Mouse (Mus musculus): ENCODE measurements around the gene Sik2. TPM values are rescaled to one million over a fixed set of nuclear protein-coding genes. Genes with fewer than 3 reads are reported as not detected.

Gene Sik2
- polyA plus RNA-seq, 1 experiment from 2014 or later = 14.3 TPM

- H3K27me3 ChIP-seq (replicated peaks) = no peaks in the 10 kb centered on the region
- WGBS = 80% methylated on average over 3 of the region's 3 CpGs
- H3K9ac ChIP-seq = no peak overlapping the region
- H3K4me2 ChIP-seq (replicated peaks) = no peak overlapping the region
- H3K27ac ChIP-seq = no peak overlapping the region
- no peak overlapping the region for H3K4me3 ChIP-seq
- H3K9me3 ChIP-seq = no peaks in the 10 kb centered on the region
- H3K36me3 ChIP-seq = no peaks in the 10 kb centered on the region
- ATAC-seq (ENCODE audit: low FRiP score, low read depth) = no peak
- H3K4me1 ChIP-seq = no peaks in the 10 kb centered on the region
Observed at GRCm38 (mm10) chr9:51020351-51020750, 11.5 kb upstream of the Sik2 start.

GRCm38 (mm10) chr9:51019670-51020069 is 10.8 kb upstream of the Sik2 start:
- no peak overlapping the region for H3K4me3 ChIP-seq
- ATAC-seq (ENCODE audit: low FRiP score, low read depth) = no peak
- H3K27me3 ChIP-seq (replicated peaks) = no peaks in the 10 kb centered on the region
- no peak overlapping the region for H3K27ac ChIP-seq
- 84% methylated on average over 7 of the region's 7 CpGs for WGBS
- H3K9me3 ChIP-seq = no peaks in the 10 kb centered on the region
- no peak overlapping the region for H3K4me2 ChIP-seq (replicated peaks)
- no peak overlapping the region for H3K9ac ChIP-seq
- no peaks in the 10 kb centered on the region for H3K36me3 ChIP-seq
- H3K4me1 ChIP-seq = no peaks in the 10 kb centered on the region

DNA sequence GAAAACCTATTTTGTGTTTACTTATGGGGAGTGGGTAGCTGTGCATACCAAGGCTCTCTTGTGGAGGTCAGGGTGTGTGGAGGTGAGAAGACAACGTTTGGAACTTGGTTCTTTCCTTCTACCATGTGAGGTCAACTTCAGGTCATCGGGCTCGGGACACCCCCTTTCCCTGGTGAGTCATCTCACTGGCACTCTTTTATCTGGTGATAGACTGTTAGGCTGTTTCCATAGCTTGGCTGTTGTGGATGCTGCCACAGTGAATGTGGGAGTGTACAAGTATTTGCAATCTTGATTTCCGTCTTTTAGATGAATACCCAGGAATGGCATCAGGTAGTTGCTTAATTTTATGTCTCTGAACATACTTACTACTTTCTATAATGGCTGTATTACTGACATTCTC is 6.9 kb upstream of the Sik2 start:
- Histone ChIP-seq H3K4me2 (replicated peaks) (no peak overlapping the region), H3K27me3 (replicated peaks) (no peaks in the 10 kb centered on the region; the same call in 1 of the 2 replicates)

DNA sequence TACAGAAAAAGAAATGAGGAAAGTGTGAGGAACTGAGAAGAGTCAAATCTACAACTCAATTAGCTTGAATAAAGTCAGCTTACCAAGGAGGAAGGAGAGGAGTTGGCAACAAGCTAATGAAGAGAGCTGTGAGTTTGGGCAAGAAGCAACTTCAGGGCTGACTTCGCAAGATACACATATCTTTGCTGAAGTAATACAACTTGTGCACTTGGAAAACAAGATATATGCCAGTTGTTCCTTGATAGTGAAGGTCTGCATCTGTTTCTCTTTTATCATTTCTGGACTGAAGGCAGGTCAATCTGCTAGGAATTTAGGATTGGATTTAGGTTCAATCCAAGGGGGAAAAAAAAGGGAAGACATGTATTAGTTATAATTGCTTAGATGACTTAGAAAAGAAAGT is 4.8 kb upstream of the Sik2 start:
- no peaks in the 10 kb centered on the region for H3K9me3 ChIP-seq

More for the DNA sequence above, 6.9 kb upstream of the Sik2 start:
- Histone ChIP-seq H3K4me3 (no peak overlapping the region), H3K36me3 (no peaks in the 10 kb centered on the region), H3K4me1 (no peaks in the 10 kb centered on the region), H3K9me3 (no peaks in the 10 kb centered on the region), H3K9ac (no peak overlapping the region), H3K27ac (no peak overlapping the region)
- 54% methylated on average over 4 of the region's 4 CpGs for WGBS
- no peak for ATAC-seq (ENCODE audit: low FRiP score, low read depth)

DNA sequence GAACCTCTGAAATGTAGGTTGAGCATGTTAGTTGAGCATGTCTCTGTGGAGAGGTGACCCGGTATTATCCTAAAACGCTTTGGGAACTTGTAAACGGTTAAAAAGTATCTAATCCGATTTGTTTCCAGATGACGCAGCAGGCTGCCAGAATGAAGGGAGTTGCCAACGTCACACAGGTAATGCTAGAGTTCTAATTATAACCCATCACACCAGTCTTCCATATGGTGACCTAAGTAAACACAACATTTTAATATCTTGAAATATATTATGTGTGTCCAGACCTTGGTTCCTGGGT is 730 bp upstream of the Sik2 start:
- H3K4me3 ChIP-seq = peak overlapping the region; percentile 90; the same call in 1 of the 2 replicates
- no peaks in the 10 kb centered on the region for H3K9me3 ChIP-seq
- no peak overlapping the region for H3K9ac ChIP-seq
- 5% methylated on average over 6 of the region's 6 CpGs for WGBS
- H3K27ac ChIP-seq = no peak overlapping the region
- H3K4me1 ChIP-seq = peaks cover 7% of the 10 kb centered on the region
- peak overlapping the region; percentile 86 for H3K4me2 ChIP-seq (replicated peaks)
- no peaks in the 10 kb centered on the region; the same call in 1 of the 2 replicates for H3K27me3 ChIP-seq (replicated peaks)
- no peak for ATAC-seq (ENCODE audit: low FRiP score, low read depth)
- no peaks in the 10 kb centered on the region for H3K36me3 ChIP-seq

More for the DNA sequence above, 4.8 kb upstream of the Sik2 start:
- ATAC-seq (ENCODE audit: low FRiP score, low read depth) = no peak
- H3K4me2 ChIP-seq (replicated peaks) = no peak overlapping the region
- H3K27ac ChIP-seq = no peak overlapping the region
- H3K9ac ChIP-seq = no peak overlapping the region
- no peak overlapping the region for H3K4me3 ChIP-seq
- 89% methylated on average over 1 of the region's 1 CpGs for WGBS
- peaks cover 3% of the 10 kb centered on the region; the same call in 1 of the 2 replicates for H3K4me1 ChIP-seq
- no peaks in the 10 kb centered on the region for H3K36me3 ChIP-seq
- H3K27me3 ChIP-seq (replicated peaks) = no peaks in the 10 kb centered on the region; the same call in 1 of the 2 replicates

- Histone ChIP-seq H3K4me3 (peak overlapping the region; percentile 90), H3K4me1 (peaks cover 7% of the 10 kb centered on the region), H3K9ac (peak overlapping the region; percentile 80), H3K9me3 (no peaks in the 10 kb centered on the region), H3K27me3 (replicated peaks) (no peaks in the 10 kb centered on the region; the same call in 1 of the 2 replicates), H3K27ac (peak overlapping the region; percentile 38), H3K36me3 (no peaks in the 10 kb centered on the region), H3K4me2 (replicated peaks) (peak overlapping the region; percentile 86)
- under 1% methylated on average over 59 of the region's 65 CpGs for WGBS
- ATAC-seq (ENCODE audit: low FRiP score, low read depth) = peak; percentile 80
Observed at GRCm38 (mm10) chr9:51008068-51008840, 619 bp downstream of the Sik2 start.

GRCm38 (mm10) chr9:51007726-51008067 is 1.2 kb downstream of the Sik2 start:
- H3K9me3 ChIP-seq = no peaks in the 10 kb centered on the region
- H3K4me3 ChIP-seq = peak overlapping the region; percentile 90
- no peak overlapping the region for H3K27ac ChIP-seq
- H3K36me3 ChIP-seq = no peaks in the 10 kb centered on the region
- no peak for ATAC-seq (ENCODE audit: low FRiP score, low read depth)
- no peaks in the 10 kb centered on the region; the same call in 1 of the 2 replicates for H3K27me3 ChIP-seq (replicated peaks)
- peak overlapping the region; percentile 86 for H3K4me2 ChIP-seq (replicated peaks)
- 14% methylated on average over 10 of the region's 10 CpGs for WGBS
- H3K4me1 ChIP-seq = peaks cover 7% of the 10 kb centered on the region
- peak overlapping the region; percentile 80 for H3K9ac ChIP-seq

- Histone ChIP-seq H3K9ac (no peak overlapping the region), H3K4me3 (no peak overlapping the region), H3K4me2 (replicated peaks) (0 out of 2 replicates have a peak overlapping the region, but pooled peaks have one; percentile 86), H3K4me1 (peaks cover 7% of the 10 kb centered on the region), H3K27me3 (replicated peaks) (no peaks in the 10 kb centered on the region; the same call in 1 of the 2 replicates), H3K9me3 (no peaks in the 10 kb centered on the region), H3K27ac (no peak overlapping the region), H3K36me3 (no peaks in the 10 kb centered on the region)
- WGBS = 9% methylated on average over 4 of the region's 4 CpGs
- no peak for ATAC-seq (ENCODE audit: low FRiP score, low read depth)
Observed at GRCm38 (mm10) chr9:51006846-51007245, 2.0 kb downstream of the Sik2 start.

- no peaks in the 10 kb centered on the region for H3K36me3 ChIP-seq
- H3K4me1 ChIP-seq = peaks cover 4% of the 10 kb centered on the region
- H3K4me3 ChIP-seq = no peak overlapping the region
- no peaks in the 10 kb centered on the region for H3K9me3 ChIP-seq
- ATAC-seq (ENCODE audit: low FRiP score, low read depth) = no peak
- H3K4me2 ChIP-seq (replicated peaks) = no peak overlapping the region
- H3K27me3 ChIP-seq (replicated peaks) = no peaks in the 10 kb centered on the region
- WGBS = 95% methylated on average over 1 of the region's 1 CpGs
- H3K9ac ChIP-seq = no peak overlapping the region
- H3K27ac ChIP-seq = no peak overlapping the region
Observed at GRCm38 (mm10) chr9:51004062-51004461, 4.8 kb downstream of the Sik2 start.

DNA sequence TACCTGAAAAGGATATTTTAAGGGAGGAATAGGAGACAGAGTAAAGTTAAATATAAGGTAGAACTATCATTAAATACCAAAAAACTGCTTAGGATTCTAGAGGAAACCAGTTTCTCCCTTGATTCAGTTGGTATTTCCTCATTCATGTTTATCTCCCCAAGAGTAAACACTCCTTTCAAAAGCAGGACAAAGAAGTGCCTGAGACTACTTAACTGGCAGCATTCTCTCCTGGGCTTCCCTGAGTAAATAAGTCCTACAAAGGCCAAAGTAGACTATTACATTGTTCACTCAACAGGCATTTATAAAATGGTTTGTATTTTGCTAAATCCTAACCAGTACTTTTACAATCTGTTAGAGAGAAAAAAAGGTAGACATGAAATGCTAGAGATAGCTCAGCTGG is 22.2 kb downstream of the Sik2 start:
- no peak overlapping the region for H3K4me2 ChIP-seq (replicated peaks)
- H3K9ac ChIP-seq = no peak overlapping the region
- H3K4me1 ChIP-seq = peaks cover 3% of the 10 kb centered on the region; the same call in 1 of the 2 replicates
- H3K36me3 ChIP-seq = no peaks in the 10 kb centered on the region
- H3K27ac ChIP-seq = no peak overlapping the region
- no peaks in the 10 kb centered on the region for H3K27me3 ChIP-seq (replicated peaks)
- no peak for ATAC-seq (ENCODE audit: low FRiP score, low read depth)
- H3K9me3 ChIP-seq = no peaks in the 10 kb centered on the region
- no peak overlapping the region for H3K4me3 ChIP-seq

DNA sequence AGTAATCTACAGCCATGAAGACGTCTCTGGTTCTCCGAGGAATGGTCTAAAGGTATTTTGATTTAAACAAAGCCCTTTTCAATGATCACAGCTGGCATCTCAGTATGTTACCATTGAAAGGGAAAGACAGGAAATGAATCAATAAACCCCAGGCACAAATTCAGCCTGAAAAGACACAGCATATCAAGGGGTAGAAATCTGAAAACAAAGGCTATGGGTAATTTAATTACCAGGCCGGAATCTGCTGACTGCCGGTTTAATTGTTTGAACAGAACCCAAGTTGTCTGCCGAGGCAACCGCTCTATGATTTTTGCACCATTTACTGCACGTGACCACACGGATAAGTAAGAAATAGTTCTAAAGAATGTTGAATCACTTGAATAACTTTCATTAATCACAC is 22.8 kb downstream of the Sik2 start:
- Histone ChIP-seq H3K27me3 (replicated peaks) (no peaks in the 10 kb centered on the region), H3K4me1 (peaks cover 3% of the 10 kb centered on the region; the same call in 1 of the 2 replicates), H3K4me2 (replicated peaks) (no peak overlapping the region), H3K27ac (no peak overlapping the region), H3K9ac (no peak overlapping the region), H3K9me3 (no peaks in the 10 kb centered on the region), H3K36me3 (no peaks in the 10 kb centered on the region), H3K4me3 (no peak overlapping the region)
- WGBS = 5% methylated on average over 8 of the region's 8 CpGs
- no peak for ATAC-seq (ENCODE audit: low FRiP score, low read depth)

DNA sequence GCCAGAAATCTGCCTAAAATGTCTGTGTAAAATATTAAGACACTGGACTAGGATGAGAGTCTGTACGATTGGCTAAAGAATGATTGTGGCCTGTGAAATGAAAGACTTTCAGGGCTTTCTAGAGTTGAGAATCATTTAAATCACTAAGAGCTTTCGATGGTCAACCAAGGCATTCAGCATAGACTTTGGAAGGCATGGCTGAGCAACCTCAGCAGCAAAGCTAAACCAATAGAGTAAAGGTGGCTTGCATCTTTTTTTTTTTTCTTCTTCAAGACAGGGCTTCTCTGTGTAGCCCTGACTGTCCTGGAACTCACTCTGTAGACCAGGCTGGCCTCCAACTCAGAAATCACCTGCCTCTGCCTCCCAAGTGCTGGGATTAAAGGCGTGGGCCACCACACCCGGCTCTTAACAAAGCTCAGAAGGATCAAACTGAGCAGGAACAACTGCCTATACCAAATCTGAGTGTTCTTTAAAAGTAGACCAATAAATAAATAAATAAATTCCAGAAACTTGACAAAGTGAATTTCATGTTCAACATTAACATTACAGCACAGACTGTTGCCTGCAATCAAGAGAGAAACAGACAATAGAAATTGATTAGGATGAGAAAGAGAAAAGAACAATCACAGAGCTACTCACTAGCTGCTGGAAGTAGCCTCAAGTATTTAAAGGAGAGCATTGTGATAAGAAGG is 27.2 kb downstream of the Sik2 start:
- 93% methylated on average over 4 of the region's 4 CpGs for WGBS
- no peak for ATAC-seq (ENCODE audit: low FRiP score, low read depth)
- peaks cover 3% of the 10 kb centered on the region; the same call in 1 of the 2 replicates for H3K4me1 ChIP-seq
- H3K9me3 ChIP-seq = no peaks in the 10 kb centered on the region
- H3K4me2 ChIP-seq (replicated peaks) = no peak overlapping the region
- H3K4me3 ChIP-seq = no peak overlapping the region
- no peak overlapping the region for H3K27ac ChIP-seq
- H3K9ac ChIP-seq = no peak overlapping the region
- H3K27me3 ChIP-seq (replicated peaks) = no peaks in the 10 kb centered on the region
- H3K36me3 ChIP-seq = no peaks in the 10 kb centered on the region; the same call in 1 of the 2 replicates

Data from neural tube, embryonic 12.5 days (tissue).